Mouse (Mus musculus) testis, adult 2 months (tissue): ENCODE measurements around the gene Scyl1. TPM values are rescaled to one million over a fixed set of nuclear protein-coding genes. Genes with fewer than 3 reads are reported as not detected.

ENCODE experiments used
- H3K27ac ChIP-seq: fragments of 200-500 bp; 2 replicates; pipeline ENCODE4 v1.5.1; 2012; ENCODE audit warnings: low read depth, low read length; ENCODE audit not compliant: control insufficient read depth, insufficient read depth
- H3K27me3 ChIP-seq: fragments of 200-500 bp; 2 replicates; pipeline ENCODE4 v1.6.1; 2012; ENCODE audit warnings: mild to moderate bottlenecking, low read length, moderate library complexity; ENCODE audit not compliant: control insufficient read depth, insufficient read depth
- H3K36me3 ChIP-seq: fragments of 200-500 bp; 2 replicates; pipeline ENCODE4 v1.6.1; 2012; ENCODE audit warnings: mild to moderate bottlenecking, low read length; ENCODE audit not compliant: control insufficient read depth, insufficient read depth
- H3K4me1 ChIP-seq: fragments of 200-500 bp; 2 replicates; pipeline ENCODE4 v1.6.1; 2012; ENCODE audit warnings: low read length; ENCODE audit not compliant: control insufficient read depth, insufficient read depth
- H3K4me3 ChIP-seq: fragments of 200-500 bp; 2 replicates; pipeline ENCODE4 v1.5.1; 2012; ENCODE audit warnings: low read depth, mild to moderate bottlenecking, low read length, moderate library complexity, mixed read lengths; ENCODE audit not compliant: control insufficient read depth
- CTCF ChIP-seq: fragments of 200-500 bp; IDR thresholded peaks from 2 replicates; pipeline ENCODE4 v1.5.1; 2012; ENCODE audit warnings: low read depth, mild to moderate bottlenecking, inconsistent platforms, low read length, moderate library complexity; ENCODE audit not compliant: control insufficient read depth, insufficient read depth, insufficient replicate concordance
- POLR2A ChIP-seq: fragments of 200-500 bp; IDR thresholded peaks from 2 replicates; pipeline ENCODE4 v1.6.1; 2012; ENCODE audit warnings: low read depth, mild to moderate bottlenecking, inconsistent platforms, low read length, moderate library complexity; ENCODE audit not compliant: control insufficient read depth
- polyA plus RNA-seq: library from polyadenylated mRNA; depleted of rRNA; stranded (reverse); fragments of >200 nt; gene quantifications from 2 replicates; pipeline ENCODE4 v1.2.3, GENCODE M21; 2012

Gene Scyl1
- polyA plus RNA-seq, 1 experiment: 43.1 TPM

GRCm38 (mm10) chr19:5758878-5759403, 12.3 kb downstream of the Scyl1 start:
- Histone ChIP-seq H3K27me3 (no peaks in the 10 kb centered on the region), H3K4me3 (no peak overlapping the region), H3K36me3 (peaks cover 2% of the 10 kb centered on the region), H3K27ac (no peak overlapping the region), H3K4me1 (peaks cover 16% of the 10 kb centered on the region)
- TF ChIP-seq CTCF (no peak), POLR2A (no peak)

- Histone ChIP-seq H3K36me3 (peaks cover 2% of the 10 kb centered on the region), H3K27ac (no peak overlapping the region), H3K4me3 (no peak overlapping the region), H3K27me3 (no peaks in the 10 kb centered on the region), H3K4me1 (peaks cover 16% of the 10 kb centered on the region)
- TF ChIP-seq CTCF (no peak), POLR2A (no peak)
These were observed 14.1 kb downstream of the Scyl1 start for GRCm38 (mm10) chr19:5756991-5757636.

- TF ChIP-seq POLR2A (no peak), CTCF (no peak)
- no peaks in the 10 kb centered on the region for H3K27me3 ChIP-seq
- H3K27ac ChIP-seq: no peak overlapping the region
- peaks cover 2% of the 10 kb centered on the region for H3K36me3 ChIP-seq
- no peak overlapping the region for H3K4me3 ChIP-seq
- H3K4me1 ChIP-seq: peaks cover 18% of the 10 kb centered on the region
These were observed 14.8 kb downstream of the Scyl1 start for GRCm38 (mm10) chr19:5756321-5756985.

- Histone ChIP-seq H3K27ac (no peak overlapping the region), H3K27me3 (no peaks in the 10 kb centered on the region), H3K4me3 (no peak overlapping the region), H3K36me3 (no peaks in the 10 kb centered on the region), H3K4me1 (peaks cover 13% of the 10 kb centered on the region)
- no peak for TF ChIP-seq POLR2A
- no peak for TF ChIP-seq CTCF
These were observed 19.5 kb downstream of the Scyl1 start for GRCm38 (mm10) chr19:5751742-5752141.

- H3K4me3 ChIP-seq: no peak overlapping the region
- H3K4me1 ChIP-seq: peaks cover 11% of the 10 kb centered on the region
These were observed 20.3 kb downstream of the Scyl1 start for GRCm38 (mm10) chr19:5750951-5751350.

GRCm38 (mm10) chr19:5749476-5749875, 21.7 kb downstream of the Scyl1 start:
- TF ChIP-seq CTCF: no peak
- TF ChIP-seq POLR2A: no peak
- Histone ChIP-seq H3K36me3 (no peaks in the 10 kb centered on the region), H3K4me3 (no peak overlapping the region), H3K27ac (no peak overlapping the region), H3K27me3 (no peaks in the 10 kb centered on the region), H3K4me1 (peaks cover 17% of the 10 kb centered on the region)

More at GRCm38 (mm10) chr19:5750951-5751350, 20.3 kb downstream of the Scyl1 start:
- no peak overlapping the region for H3K27ac ChIP-seq
- no peak for TF ChIP-seq CTCF
- no peaks in the 10 kb centered on the region for H3K36me3 ChIP-seq
- no peaks in the 10 kb centered on the region for H3K27me3 ChIP-seq

GRCm38 (mm10) chr19:5746907-5747363, 24.3 kb downstream of the Scyl1 start:
- Histone ChIP-seq H3K27me3 (no peaks in the 10 kb centered on the region), H3K36me3 (no peaks in the 10 kb centered on the region), H3K27ac (no peak overlapping the region), H3K4me3 (no peak overlapping the region), H3K4me1 (peaks cover 25% of the 10 kb centered on the region)
- TF ChIP-seq CTCF (no peak), POLR2A (no peak)
